Mouse (Mus musculus): ENCODE measurements around the gene Tap2. TPM values are rescaled to one million over a fixed set of nuclear protein-coding genes. Genes with fewer than 3 reads are reported as not detected.

Gene Tap2
- total and polyA plus RNA-seq, 3 experiments, result 54.8 to 121 (median 110) TPM

DNA sequence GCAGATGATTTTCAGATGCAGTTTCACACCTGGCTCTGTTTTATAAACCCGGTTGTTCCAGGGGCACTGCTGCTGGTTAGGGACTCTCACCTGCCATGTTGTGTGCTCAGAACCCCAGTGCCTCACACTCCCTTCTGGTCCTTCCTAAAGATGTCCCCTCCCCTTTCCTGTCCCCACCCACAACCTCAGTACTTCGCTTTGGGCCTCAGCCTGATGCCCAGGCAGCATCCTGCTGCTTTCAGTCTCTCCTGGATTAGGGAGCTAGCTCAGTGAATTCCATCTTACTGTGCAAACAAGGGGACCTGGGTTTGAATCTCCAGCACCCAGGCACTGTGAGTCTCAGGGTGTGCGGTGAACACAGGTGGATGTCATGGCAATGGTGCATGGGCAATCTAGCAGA is 4.1 kb downstream of the Tap2 start:
- in situ Hi-C loops (cut with MboI; ENCODE audit: low pct_ligation_motif_present, low pct_unique_long_range_greater_than_20kb, low sequenced_read_pairs), result no loop called here
- no peak for TF ChIP-seq RCOR1 (conservative IDR thresholded peaks at IDR 0.05; ENCODE audit: low read depth, low read length)
- no peak for TF ChIP-seq MXI1 (IDR thresholded peaks at IDR 0.05; ENCODE audit: low read depth, low read length)
- no peak for TF ChIP-seq NRF1 (IDR thresholded peaks at IDR 0.05; ENCODE audit: low read depth, low read length)
- no peak for TF ChIP-seq ZC3H11A (IDR thresholded peaks at IDR 0.05; ENCODE audit: low read depth, low read length)
- no peak for TF ChIP-seq ETS1 (conservative IDR thresholded peaks at IDR 0.05; ENCODE audit: low read depth, low read length)
- TF ChIP-seq POLR2AphosphoS2 (IDR thresholded peaks at IDR 0.05; ENCODE audit: low read depth, low read length), result no peak
- TF ChIP-seq ZNF384 (IDR thresholded peaks at IDR 0.05; ENCODE audit: low read depth, low read length), result no peak
- no peak for TF ChIP-seq SMC3 (IDR thresholded peaks at IDR 0.05; ENCODE audit: low read depth, low read length)
- no peak for TF ChIP-seq TCF12 (IDR thresholded peaks at IDR 0.05; ENCODE audit: low read depth, low read length)
- no peak for TF ChIP-seq JUND (conservative IDR thresholded peaks at IDR 0.05; ENCODE audit: low read depth, low read length)
- TF ChIP-seq SIN3A (IDR thresholded peaks at IDR 0.05; ENCODE audit: low read length), result no peak
- no peak for TF ChIP-seq MAX (IDR thresholded peaks at IDR 0.05; ENCODE audit: low read length)
- TF ChIP-seq TBP (conservative IDR thresholded peaks at IDR 0.05; ENCODE audit: low read depth, low read length), result no peak
- no peak for TF ChIP-seq IRF4 (IDR thresholded peaks at IDR 0.05; ENCODE audit: low read depth, low read length)
- TF ChIP-seq ZMIZ1 (IDR thresholded peaks at IDR 0.05; ENCODE audit: low read depth, low read length), result no peak
- no peak for TF ChIP-seq PAX5 (IDR thresholded peaks at IDR 0.05; ENCODE audit: low read length)
- no peak for TF ChIP-seq MYC (IDR thresholded peaks at IDR 0.05; ENCODE audit: low read depth, low read length)
- TF ChIP-seq MAZ (IDR thresholded peaks at IDR 0.05; ENCODE audit: low read depth, low read length), result no peak
- Histone ChIP-seq H3K79me2 (replicated peaks; ENCODE audit: control insufficient read depth, extremely low read depth, insufficient read depth, poor library complexity, severe bottlenecking) (peaks cover 26% of the 10 kb centered on the region), H3K9me3 (replicated peaks; ENCODE audit: low read length) (peaks cover 8% of the 10 kb centered on the region), H3K27me3 (replicated peaks) (no peaks in the 10 kb centered on the region), H3K36me3 (replicated peaks in 1 of 2; ENCODE audit: control insufficient read depth in 1 of 2, insufficient read depth in 1 of 2, low read length in 1 of 2) (peaks cover 47 to 64% of the 10 kb centered on the region in 2 experiments), H3K4me2 (ENCODE audit: insufficient read depth, low read depth, poor library complexity, severe bottlenecking) (no peak overlapping the region), H3K27ac (ENCODE audit: insufficient read depth, low read depth) (no peak overlapping the region), H3K9ac (ENCODE audit: insufficient read depth, low read depth) (no peak overlapping the region), H3K4me3 (replicated peaks in 1 of 3; ENCODE audit: low read depth in 2 of 3, low read length in 2 of 3, poor library complexity in 1 of 3) (no peak overlapping the region), H3K4me1 (ENCODE audit: control insufficient read depth in 1 of 2, insufficient read depth in 2 of 2) (peaks cover 11 to 36% of the 10 kb centered on the region in 2 experiments)
- dilution Hi-C loops (cut with MboI; ENCODE audit: extremely low pct_ligation_motif_present, extremely low pct_unique_long_range_greater_than_20kb, low sequenced_read_pairs), result no loop called here
- DNase-seq (ENCODE audit: extremely low read depth), result no peak

DNA sequence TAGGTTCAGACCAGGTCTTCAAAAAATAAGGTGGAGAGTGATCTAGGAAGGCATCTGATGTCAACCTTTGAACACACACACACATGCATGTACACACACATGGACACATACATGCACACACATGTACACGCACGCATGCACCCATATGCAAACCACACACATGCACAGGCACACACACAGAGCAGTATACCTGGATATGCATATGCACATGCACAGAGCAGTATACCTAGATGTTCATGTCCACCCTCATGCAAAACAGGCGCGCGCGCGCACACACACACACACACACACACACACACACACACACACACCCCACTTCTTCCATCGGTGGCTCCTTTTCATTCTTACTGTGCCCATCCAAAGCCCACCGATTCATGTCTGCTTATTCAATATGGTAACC is 4.5 kb downstream of the Tap2 start:
- H3K27me3 ChIP-seq (replicated peaks), result no peaks in the 10 kb centered on the region

More for the DNA sequence above, 4.5 kb downstream of the Tap2 start:
- Histone ChIP-seq H3K4me3 (replicated peaks in 1 of 3; ENCODE audit: low read depth in 2 of 3, low read length in 2 of 3, poor library complexity in 1 of 3) (no peak overlapping the region), H3K79me2 (replicated peaks; ENCODE audit: control insufficient read depth, extremely low read depth, insufficient read depth, poor library complexity, severe bottlenecking) (peaks cover 26% of the 10 kb centered on the region), H3K4me2 (ENCODE audit: insufficient read depth, low read depth, poor library complexity, severe bottlenecking) (no peak overlapping the region), H3K4me1 (ENCODE audit: control insufficient read depth in 1 of 2, insufficient read depth in 2 of 2) (peaks cover 9 to 34% of the 10 kb centered on the region in 2 experiments), H3K27ac (ENCODE audit: insufficient read depth, low read depth) (no peak overlapping the region), H3K9me3 (replicated peaks; ENCODE audit: low read length) (peaks cover 8% of the 10 kb centered on the region), H3K36me3 (replicated peaks in 1 of 2; ENCODE audit: control insufficient read depth in 1 of 2, insufficient read depth in 1 of 2, low read length in 1 of 2) (peaks cover 51 to 64% of the 10 kb centered on the region in 2 experiments), H3K9ac (ENCODE audit: insufficient read depth, low read depth) (no peak overlapping the region)
- no peak for DNase-seq (ENCODE audit: extremely low read depth)
- TF ChIP-seq UBTF (IDR thresholded peaks at IDR 0.05; ENCODE audit: low read depth, low read length), result no peak
- TF ChIP-seq MEF2A (IDR thresholded peaks at IDR 0.05; ENCODE audit: borderline replicate concordance, low read depth, low read length), result no peak
- TF ChIP-seq POLR2AphosphoS2 (IDR thresholded peaks at IDR 0.05; ENCODE audit: low read depth, low read length), result no peak
- no peak for TF ChIP-seq KAT2A (IDR thresholded peaks at IDR 0.05; ENCODE audit: insufficient replicate concordance, low read length)
- no peak for TF ChIP-seq JUN (IDR thresholded peaks at IDR 0.05; ENCODE audit: insufficient read depth, low read depth, low read length)
- no peak for TF ChIP-seq CHD1 (IDR thresholded peaks at IDR 0.05; ENCODE audit: low read depth, low read length)
- TF ChIP-seq ZKSCAN1 (IDR thresholded peaks at IDR 0.05; ENCODE audit: borderline replicate concordance, low read depth, low read length), result no peak
- no peak for TF ChIP-seq RAD21 (IDR thresholded peaks at IDR 0.05; ENCODE audit: low read depth, low read length)
- no peak for TF ChIP-seq IRF4 (IDR thresholded peaks at IDR 0.05; ENCODE audit: low read depth, low read length)
- no peak for TF ChIP-seq ZMIZ1 (IDR thresholded peaks at IDR 0.05; ENCODE audit: low read depth, low read length)
- in situ Hi-C loops (cut with MboI; ENCODE audit: low pct_ligation_motif_present, low pct_unique_long_range_greater_than_20kb, low sequenced_read_pairs), result no loop called here
- dilution Hi-C loops (cut with MboI; ENCODE audit: extremely low pct_ligation_motif_present, extremely low pct_unique_long_range_greater_than_20kb, low sequenced_read_pairs), result no loop called here

Data from CH12.LX (cell line).